Mouse (Mus musculus): ENCODE data around the gene B3galt4.

B3galt4 gene

GRCm38 (mm10) chr17:33978631-33979031 lies 27.3 kb upstream of the B3galt4 start:
- ChIA-PET POLR2A (interaction anchor here in 3 of 4 experiments (0.6 to 7.4 kb wide), 31 partner anchors 9 to 890 kb away, joined by 3 to 39 read pairs (median 4); partner anchors contain the start of genes Rps18 (in 3 of the 3), Rxrb (in 3 of the 3), Slc39a7 (in 3 of the 3) and Vps52 (in 3 of the 3)), CTCF (interaction anchor here in 3 of 4 experiments (0.6 to 2.3 kb wide), 9 partner anchors 10 to 1490 kb away, joined by 3 to 18 read pairs (median 5); no protein-coding TSS in a partner anchor)

GRCm38 (mm10) chr17:33977861-33978557 lies 26.7 kb upstream of the B3galt4 start:
- POLR2A ChIA-PET = interaction anchor here in 3 of 4 experiments (0.6 to 7.4 kb wide), 28 partner anchors 9 to 1728 kb away, joined by 3 to 39 read pairs (median 4); partner anchors contain the start of genes Rps18 (in 3 of the 3), Rxrb (in 3 of the 3), Slc39a7 (in 3 of the 3) and Vps52 (in 3 of the 3)

GRCm38 (mm10) chr17:33973572-33973971 lies 22.3 kb upstream of the B3galt4 start:
- POLR2A ChIA-PET = interaction anchor here (0.6 to 9.6 kb wide), 19 partner anchors 8 to 1296 kb away, joined by 3 to 108 read pairs (median 7); partner anchors contain the start of genes Rps18 (in 4 of the 4), Vps52 (in 4 of the 4), B3galt4 (in 3 of the 4) and H2-K1 (in 1 of the 4)
- CTCF ChIA-PET = interaction anchor here in 3 of 4 experiments (0.6 to 3.1 kb wide), 14 partner anchors 8 to 1328 kb away, joined by 3 to 28 read pairs (median 5); partner anchors contain the start of gene Rps18 (in 1 of the 3)

More at GRCm38 (mm10) chr17:33977861-33978557, 26.7 kb upstream of the B3galt4 start:
- CTCF ChIA-PET = interaction anchor here (0.6 to 2.3 kb wide), 11 partner anchors 9 to 1462 kb away, joined by 3 to 18 read pairs (median 5); no protein-coding TSS in a partner anchor

GRCm38 (mm10) chr17:33972691-33973090 lies 21.4 kb upstream of the B3galt4 start:
- POLR2A ChIA-PET = interaction anchor here (0.6 to 9.6 kb wide), 33 partner anchors 9 to 1297 kb away, joined by 3 to 108 read pairs (median 4); partner anchors contain the start of genes Rps18 (in 4 of the 4), Vps52 (in 4 of the 4), B3galt4 (in 3 of the 4) and H2-DMa (in 1 of the 4)
- CTCF ChIA-PET = interaction anchor here (0.6 to 3.1 kb wide), 25 partner anchors 9 to 1329 kb away, joined by 3 to 28 read pairs (median 4); partner anchors contain the start of gene Rps18 (in 1 of the 4)

- CTCF ChIA-PET = interaction anchor here (0.7 to 6.0 kb wide), 25 partner anchors 9 to 1334 kb away, joined by 3 to 70 read pairs (median 6); partner anchors contain the start of genes Rps18 (in 2 of the 4), Vps52 (in 2 of the 4), B3galt4 (in 1 of the 4) and Rxrb (in 1 of the 4)
- POLR2A ChIA-PET = interaction anchor here in 2 of 4 experiments (0.7 to 9.6 kb wide), 17 partner anchors 8 to 1331 kb away, joined by 3 to 108 read pairs (median 5); partner anchors contain the start of genes B3galt4 (in 2 of the 2), Rps18 (in 2 of the 2), Vps52 (in 2 of the 2) and Pfdn6 (in 1 of the 2)
These were observed 18.1 kb upstream of the B3galt4 start for GRCm38 (mm10) chr17:33969394-33969793.

GRCm38 (mm10) chr17:33968927-33969326 lies 17.6 kb upstream of the B3galt4 start:
- CTCF ChIA-PET = interaction anchor here (0.6 to 6.0 kb wide), 58 partner anchors 8 to 1334 kb away, joined by 3 to 70 read pairs (median 4); partner anchors contain the start of genes Rps18 (in 4 of the 4), Vps52 (in 4 of the 4), B3galt4 (in 2 of the 4) and Col11a2 (in 2 of the 4)
- POLR2A ChIA-PET = interaction anchor here (0.8 to 9.6 kb wide), 34 partner anchors 9 to 1331 kb away, joined by 3 to 108 read pairs (median 5); partner anchors contain the start of genes Rps18 (in 4 of the 4), Vps52 (in 4 of the 4), B3galt4 (in 3 of the 4) and H2-DMa (in 2 of the 4)

- POLR2A ChIA-PET = interaction anchor here (0.8 to 9.6 kb wide), 30 partner anchors 9 to 187 kb away, joined by 3 to 108 read pairs (median 5); partner anchors contain the start of genes Rps18 (in 4 of the 4), Vps52 (in 4 of the 4), B3galt4 (in 3 of the 4) and H2-DMa (in 2 of the 4)
- CTCF ChIA-PET = interaction anchor here (0.6 to 6.0 kb wide), 64 partner anchors 9 to 1335 kb away, joined by 3 to 70 read pairs (median 4); partner anchors contain the start of genes Rps18 (in 4 of the 4), Vps52 (in 4 of the 4), B3galt4 (in 2 of the 4) and Col11a2 (in 2 of the 4)
These were observed 17.2 kb upstream of the B3galt4 start for GRCm38 (mm10) chr17:33968489-33968888.

- POLR2A ChIA-PET = interaction anchor here (0.5 to 9.6 kb wide), 12 partner anchors 9 to 1338 kb away, joined by 3 to 108 read pairs (median 6); partner anchors contain the start of genes Rps18 (in 4 of the 4), Vps52 (in 4 of the 4) and B3galt4 (in 3 of the 4)
- CTCF ChIA-PET = interaction anchor here (0.6 to 6.0 kb wide), 15 partner anchors 10 to 1908 kb away, joined by 3 to 70 read pairs (median 4); partner anchors contain the start of genes Daxx (in 1 of the 4), Rps18 (in 1 of the 4) and Vps52 (in 1 of the 4)
These were observed 14.7 kb upstream of the B3galt4 start for GRCm38 (mm10) chr17:33965846-33966550.

GRCm38 (mm10) chr17:33965082-33965845 lies 14.0 kb upstream of the B3galt4 start:
- CTCF ChIA-PET = interaction anchor here in 3 of 4 experiments (0.6 to 6.0 kb wide), 12 partner anchors 9 to 1339 kb away, joined by 3 to 70 read pairs (median 4); partner anchors contain the start of genes Daxx (in 1 of the 3), Rps18 (in 1 of the 3) and Vps52 (in 1 of the 3)
- POLR2A ChIA-PET = interaction anchor here (1.1 to 9.6 kb wide), 12 partner anchors 9 to 1339 kb away, joined by 3 to 108 read pairs (median 6); partner anchors contain the start of genes Rps18 (in 4 of the 4), Vps52 (in 4 of the 4) and B3galt4 (in 3 of the 4)

GRCm38 (mm10) chr17:33962876-33963275 lies 11.6 kb upstream of the B3galt4 start:
- CTCF ChIA-PET = interaction anchor here in 1 of 4 experiments (1.3 to 1.4 kb wide), 2 partner anchors 1307 to 1339 kb away, joined by 4 to 5 read pairs; no protein-coding TSS in a partner anchor
- POLR2A ChIA-PET = interaction anchor here in 3 of 4 experiments (0.6 to 3.4 kb wide), 10 partner anchors 8 to 1283 kb away, joined by 3 to 20 read pairs (median 4); partner anchors contain the start of gene B3galt4 (in 3 of the 3)

- CTCF ChIA-PET = interaction anchor here in 1 of 4 experiments (1.2 kb wide), 1 partner anchor 17 kb away, joined by 3 read pairs; no protein-coding TSS in a partner anchor
- POLR2A ChIA-PET = interaction anchor here in 3 of 4 experiments (1.0 to 3.4 kb wide), 6 partner anchors 8 to 1319 kb away, joined by 3 to 20 read pairs (median 6); partner anchors contain the start of gene B3galt4 (in 2 of the 3)
These were observed 8.7 kb upstream of the B3galt4 start for GRCm38 (mm10) chr17:33959948-33960347.

GRCm38 (mm10) chr17:33959135-33959534 lies 7.8 kb upstream of the B3galt4 start:
- ChIA-PET CTCF (interaction anchor here in 1 of 4 experiments (0.8 to 1.6 kb wide), 3 partner anchors 9 to 1343 kb away, joined by 3 to 4 read pairs (median 3); no protein-coding TSS in a partner anchor), POLR2A (interaction anchor here in 2 of 4 experiments (0.9 to 5.1 kb wide), 4 partner anchors 8 to 73 kb away, joined by 3 to 108 read pairs (median 28); partner anchors contain the start of genes Rgl2 (in 1 of the 2), Rxrb (in 1 of the 2) and Slc39a7 (in 1 of the 2))

GRCm38 (mm10) chr17:33958451-33958850 lies 7.2 kb upstream of the B3galt4 start:
- ChIA-PET POLR2A (interaction anchor here in 3 of 4 experiments (0.6 to 11.4 kb wide), 6 partner anchors 11 to 160 kb away, joined by 3 to 528 read pairs (median 30); partner anchors contain the start of genes Rgl2 (in 2 of the 3), H2-DMa (in 1 of the 3), Pfdn6 (in 1 of the 3) and Rxrb (in 1 of the 3)), CTCF (interaction anchor here in 2 of 4 experiments (0.8 to 4.7 kb wide), 6 partner anchors 10 to 1344 kb away, joined by 3 to 15 read pairs (median 4); no protein-coding TSS in a partner anchor)

- ChIA-PET POLR2A (interaction anchor here in 3 of 4 experiments (0.7 to 11.4 kb wide), 8 partner anchors 12 to 632 kb away, joined by 3 to 528 read pairs (median 22); partner anchors contain the start of genes H2-DMa (in 2 of the 3), Rgl2 (in 2 of the 3), Gpsm3 (in 1 of the 3) and H2-K1 (in 1 of the 3)), CTCF (interaction anchor here in 3 of 4 experiments (0.6 to 4.7 kb wide), 5 partner anchors 11 to 1463 kb away, joined by 3 to 15 read pairs (median 4); no protein-coding TSS in a partner anchor)
These were observed 6.2 kb upstream of the B3galt4 start for GRCm38 (mm10) chr17:33957493-33957892.

- ChIA-PET POLR2A (interaction anchor here (0.5 to 11.4 kb wide), 121 partner anchors 9 to 1548 kb away, joined by 3 to 528 read pairs (median 6); partner anchors contain the start of genes Pfdn6 (in 4 of the 4), Rxrb (in 4 of the 4), Slc39a7 (in 4 of the 4) and Wdr46 (in 4 of the 4)), CTCF (interaction anchor here (1.0 to 4.7 kb wide), 16 partner anchors 9 to 179 kb away, joined by 3 to 15 read pairs (median 4); partner anchors contain the start of genes Rxrb (in 1 of the 4) and Slc39a7 (in 1 of the 4))
These were observed 5.0 kb upstream of the B3galt4 start for GRCm38 (mm10) chr17:33956336-33956735.

Measured in embryonic stem cell, embryonic (primary cell).